Mouse (Mus musculus) testis, adult 2 months (tissue): Measurements from ENCODE around the gene Olfr521.

Experiments used
- CTCF ChIP-seq: fragments of 200-500 bp; IDR thresholded peaks from 2 replicates; pipeline ENCODE4 v1.5.1; 2012; ENCODE audit warnings: low read depth, mild to moderate bottlenecking, inconsistent platforms, low read length, moderate library complexity; ENCODE audit not compliant: control insufficient read depth, insufficient read depth, insufficient replicate concordance
- POLR2A ChIP-seq: fragments of 200-500 bp; IDR thresholded peaks from 2 replicates; pipeline ENCODE4 v1.6.1; 2012; ENCODE audit warnings: low read depth, mild to moderate bottlenecking, inconsistent platforms, low read length, moderate library complexity; ENCODE audit not compliant: control insufficient read depth

DNA sequence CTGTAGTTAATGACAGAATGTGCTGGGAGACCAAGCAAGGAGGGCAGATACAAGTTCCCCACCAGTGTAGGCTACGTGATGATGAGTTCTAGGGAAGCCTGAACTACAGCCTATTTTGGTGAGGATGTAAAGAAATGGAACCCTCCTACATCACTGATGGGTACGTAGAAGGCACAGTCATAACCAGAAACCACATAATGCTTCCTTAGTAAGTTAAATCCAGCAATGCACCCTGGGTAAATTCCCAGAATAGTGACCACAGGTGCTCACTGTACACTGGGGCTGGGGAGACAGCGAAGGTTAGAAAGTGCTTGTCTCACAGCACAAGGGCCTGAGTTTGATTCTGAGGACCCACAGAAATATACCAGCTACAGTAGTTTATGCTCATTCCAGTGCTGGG, 22.2 kb downstream of the Olfr521 start:
- TF ChIP-seq POLR2A (no peak), CTCF (no peak)
